Mouse (Mus musculus) C2C12 (cell line): ENCODE data around the gene Sh3pxd2a. TPM values are rescaled to one million over a fixed set of nuclear protein-coding genes. Genes with fewer than 3 reads are reported as not detected.

Experiments
- H3K27me3 ChIP-seq: one replicate; pipeline ENCODE4 v1.6.1; 2011; ENCODE audit not compliant: control insufficient read depth, insufficient read depth, insufficient read length
- H3K36me3 ChIP-seq: one replicate; pipeline ENCODE4 v1.6.1; 2011; ENCODE audit not compliant: control insufficient read depth, insufficient read depth
- H3K4me3 ChIP-seq: one replicate; pipeline ENCODE4 v1.5.1; 2011; ENCODE audit warnings: mild to moderate bottlenecking, control low read depth; ENCODE audit not compliant: poor library complexity, insufficient read depth, severe bottlenecking
- H3K79me2 ChIP-seq: one replicate; pipeline ENCODE4 v1.6.1; 2011; ENCODE audit not compliant: control insufficient read depth, insufficient read depth
- H3K79me3 ChIP-seq: one replicate; pipeline ENCODE4 v1.6.1; 2011; ENCODE audit warnings: low read depth, control low read depth
- H3ac ChIP-seq: one replicate; pipeline ENCODE3; 2011; ENCODE audit warnings: low read depth; ENCODE audit not compliant: control insufficient read depth, insufficient read length
- CEBPB ChIP-seq: IDR thresholded peaks from one replicate; pipeline ENCODE4 v1.6.1; 2011; ENCODE audit warnings: low read depth, mild to moderate bottlenecking, control low read depth, moderate library complexity
- CTCF ChIP-seq: IDR thresholded peaks from one replicate; pipeline ENCODE4 v1.5.1; 2011; ENCODE audit not compliant: control insufficient read depth, insufficient read depth, insufficient read length
- FOSL1 ChIP-seq: IDR thresholded peaks from one replicate; pipeline ENCODE4 v1.8.0; 2011; ENCODE audit warnings: mild to moderate bottlenecking, low read length; ENCODE audit not compliant: poor library complexity, insufficient read depth, severe bottlenecking
- MAX ChIP-seq: IDR thresholded peaks from one replicate; pipeline ENCODE4 v1.6.1; 2011; ENCODE audit warnings: mild to moderate bottlenecking, control low read depth
- MYOD1 ChIP-seq: IDR thresholded peaks from one replicate; pipeline ENCODE4 v1.6.1; 2011; ENCODE audit warnings: low read depth; ENCODE audit not compliant: control insufficient read depth, insufficient read length
- MYOG ChIP-seq: IDR thresholded peaks from one replicate; pipeline ENCODE4 v1.6.1; 2011; ENCODE audit not compliant: control insufficient read depth, insufficient read length; ENCODE audit errors: extremely low read depth
- USF1 ChIP-seq: IDR thresholded peaks from one replicate; pipeline ENCODE4 v1.6.1; 2011; ENCODE audit warnings: low read depth, mild to moderate bottlenecking, control low read depth, moderate library complexity
- polyA plus RNA-seq: library from polyadenylated mRNA; unstranded; fragments of >200 nt; fragmentation: generic; extraction: Trizol; gene quantifications from one replicate; pipeline ENCODE4 v1.2.1, GENCODE M21; 2012; ENCODE audit warnings: missing spikeins

Gene Sh3pxd2a
- polyA plus RNA-seq, 1 experiment: 22.2 TPM

GRCm38 (mm10) chr19:47232077-47232865 is 231.9 kb downstream of the Sh3pxd2a start:
- Histone ChIP-seq H3K27me3 (no peaks in the 10 kb centered on the region), H3K79me3 (no peaks in the 10 kb centered on the region), H3K79me2 (no peaks in the 10 kb centered on the region), H3K4me3 (no peak overlapping the region), H3K36me3 (no peaks in the 10 kb centered on the region), H3ac (no peak overlapping the region)
- TF ChIP-seq MAX (no peak), CEBPB (no peak), FOSL1 (no peak), MYOD1 (no peak), MYOG (no peak), USF1 (no peak), CTCF (no peak)

GRCm38 (mm10) chr19:47231389-47231788 is 232.8 kb downstream of the Sh3pxd2a start:
- no peaks in the 10 kb centered on the region for H3K36me3 ChIP-seq
- no peaks in the 10 kb centered on the region for H3K79me3 ChIP-seq
- no peak for TF ChIP-seq FOSL1
- no peak for TF ChIP-seq MAX
- TF ChIP-seq CEBPB: no peak
- no peak for TF ChIP-seq MYOD1
- no peak for TF ChIP-seq MYOG
- no peak for TF ChIP-seq CTCF
- no peak for TF ChIP-seq USF1
- no peak overlapping the region for H3K4me3 ChIP-seq
- no peaks in the 10 kb centered on the region for H3K27me3 ChIP-seq
- no peak overlapping the region for H3ac ChIP-seq
- no peaks in the 10 kb centered on the region for H3K79me2 ChIP-seq

GRCm38 (mm10) chr19:47230682-47231081 is 233.5 kb downstream of the Sh3pxd2a start:
- Histone ChIP-seq H3K4me3 (no peak overlapping the region), H3K27me3 (no peaks in the 10 kb centered on the region), H3K79me2 (no peaks in the 10 kb centered on the region), H3K79me3 (no peaks in the 10 kb centered on the region), H3K36me3 (no peaks in the 10 kb centered on the region), H3ac (no peak overlapping the region)
- TF ChIP-seq MYOD1 (no peak), USF1 (no peak), CEBPB (no peak), FOSL1 (no peak), MYOG (no peak), CTCF (no peak), MAX (no peak)

- Histone ChIP-seq H3K27me3 (no peaks in the 10 kb centered on the region), H3K79me2 (no peaks in the 10 kb centered on the region), H3K36me3 (no peaks in the 10 kb centered on the region), H3K79me3 (no peaks in the 10 kb centered on the region), H3K4me3 (no peak overlapping the region), H3ac (no peak overlapping the region)
- no peak for TF ChIP-seq MYOG
- TF ChIP-seq USF1: no peak
- TF ChIP-seq MYOD1: no peak
- TF ChIP-seq MAX: no peak
- TF ChIP-seq FOSL1: no peak
- no peak for TF ChIP-seq CEBPB
- TF ChIP-seq CTCF: no peak
Measured at GRCm38 (mm10) chr19:47230082-47230481, 234.1 kb downstream of the Sh3pxd2a start.

GRCm38 (mm10) chr19:47229461-47229860 is 234.7 kb downstream of the Sh3pxd2a start:
- H3ac ChIP-seq: no peak overlapping the region
- TF ChIP-seq FOSL1: no peak
- TF ChIP-seq CTCF: no peak
- TF ChIP-seq MYOD1: no peak
- TF ChIP-seq USF1: no peak
- TF ChIP-seq MAX: no peak
- TF ChIP-seq MYOG: no peak
- TF ChIP-seq CEBPB: no peak
- H3K79me3 ChIP-seq: no peaks in the 10 kb centered on the region
- H3K36me3 ChIP-seq: no peaks in the 10 kb centered on the region
- no peaks in the 10 kb centered on the region for H3K27me3 ChIP-seq
- no peaks in the 10 kb centered on the region for H3K79me2 ChIP-seq
- no peak overlapping the region for H3K4me3 ChIP-seq

GRCm38 (mm10) chr19:47228725-47229252 is 235.4 kb downstream of the Sh3pxd2a start:
- Histone ChIP-seq H3K36me3 (no peaks in the 10 kb centered on the region), H3K79me3 (no peaks in the 10 kb centered on the region), H3ac (no peak overlapping the region), H3K4me3 (no peak overlapping the region), H3K79me2 (no peaks in the 10 kb centered on the region), H3K27me3 (no peaks in the 10 kb centered on the region)
- TF ChIP-seq MYOD1: no peak
- no peak for TF ChIP-seq MAX
- TF ChIP-seq FOSL1: no peak
- no peak for TF ChIP-seq USF1
- TF ChIP-seq CTCF: no peak
- no peak for TF ChIP-seq CEBPB
- TF ChIP-seq MYOG: no peak
